Comparison of ENCODE assay signal across 8 mouse cellular contexts in the genomic region with DNA sequence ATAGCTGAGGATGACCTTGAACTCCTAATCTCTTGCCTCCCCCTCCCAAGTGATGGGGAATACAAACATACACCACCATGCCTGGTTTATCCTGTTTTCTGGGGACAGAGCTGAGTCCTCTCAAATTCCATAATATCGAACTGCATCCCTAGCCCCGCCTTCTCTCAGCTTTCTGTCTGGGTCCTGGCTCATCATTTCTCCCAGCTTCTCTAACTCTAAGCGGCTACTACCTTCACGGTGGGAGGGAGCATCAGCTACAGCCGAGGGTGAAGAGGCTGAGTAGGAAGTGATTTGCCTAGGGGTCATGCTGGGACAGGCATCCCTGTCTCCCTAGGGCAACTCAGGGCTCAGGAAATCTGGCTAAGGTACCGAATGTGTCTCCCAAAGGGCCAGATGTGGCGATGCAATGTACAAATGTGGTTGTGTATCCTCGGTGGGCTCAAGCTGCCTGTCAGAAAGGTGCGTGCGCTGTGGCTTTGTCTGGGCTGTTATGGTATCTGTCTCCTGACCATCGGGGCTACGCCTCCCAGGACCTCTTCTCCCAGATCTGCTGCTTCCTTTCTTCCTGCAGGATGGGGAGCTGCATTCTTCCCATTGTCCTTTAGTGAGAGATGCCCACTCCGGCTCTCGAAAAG. TPM values are rescaled to one million over a fixed set of nuclear protein-coding genes. Genes with fewer than 3 reads are reported as not detected.
DNase-seq lines count a peak whose midpoint lies in the region; ATAC-seq and TF ChIP-seq lines count a peak whose summit lies in the region.

No protein-coding gene starts in this region.

- peak overlapping the region; percentile 60; the same call in 1 of the 2 replicates for H3K27ac ChIP-seq in neural tube, embryonic 11.5 days (ENCODE audit: low read depth, low read length)
- H3K27ac ChIP-seq in limb, embryonic 13.5 days = no peak overlapping the region
- no peak overlapping the region for H3K27ac ChIP-seq in stomach, postnatal 0 days (replicated peaks)

- TF ChIP-seq CTCF in stomach, postnatal 0 days (IDR thresholded peaks at IDR 0.05; ENCODE audit: low read depth) = no peak

- 0 out of 2 replicates have a peak, but pooled peaks have one; percentile 7 for ATAC-seq in neural tube, embryonic 11.5 days (ENCODE audit: insufficient read depth, low FRiP score, low TSS enrichment)
- no peak for ATAC-seq in limb, embryonic 13.5 days (ENCODE audit: low FRiP score, low read depth)
- ATAC-seq in stomach, postnatal 0 days (ENCODE audit: low FRiP score, low TSS enrichment) = no peak

- H3K4me3 ChIP-seq in neural tube, embryonic 11.5 days (ENCODE audit: low read depth, low read length) = peak overlapping the region; percentile 63
- H3K4me3 ChIP-seq in limb, embryonic 13.5 days = peak overlapping the region; percentile 67
- H3K4me3 ChIP-seq in stomach, postnatal 0 days (ENCODE audit: low read depth, low read length) = peak overlapping the region; percentile 55

- peak overlapping the region; percentile 81 for H3K9ac ChIP-seq in neural tube, embryonic 11.5 days (ENCODE audit: low read length)
- H3K9ac ChIP-seq in limb, embryonic 13.5 days = peak overlapping the region; percentile 79
- H3K9ac ChIP-seq in stomach, postnatal 0 days (ENCODE audit: low read length) = peak overlapping the region; percentile 65; the same call in 1 of the 2 replicates

- H3K36me3 ChIP-seq in neural tube, embryonic 11.5 days (ENCODE audit: control insufficient read depth, insufficient read depth, low read length) = no peaks in the 10 kb centered on the region
- no peaks in the 10 kb centered on the region for H3K36me3 ChIP-seq in limb, embryonic 13.5 days
- no peaks in the 10 kb centered on the region for H3K36me3 ChIP-seq in stomach, postnatal 0 days (ENCODE audit: control insufficient read depth, insufficient read depth, low read length)

- no peaks in the 10 kb centered on the region; the same call in 1 of the 2 replicates for H3K4me1 ChIP-seq in neural tube, embryonic 11.5 days (ENCODE audit: control insufficient read depth, insufficient read depth, low read length)
- peaks cover 39% of the 10 kb centered on the region for H3K4me1 ChIP-seq in limb, embryonic 13.5 days
- H3K4me1 ChIP-seq in stomach, postnatal 0 days (replicated peaks; ENCODE audit: control insufficient read depth, insufficient read depth) = no peaks in the 10 kb centered on the region

- 4% methylated on average over 14 of the region's 14 CpGs for WGBS in neural tube, embryonic 11.5 days
- 8% methylated on average over 14 of the region's 14 CpGs for WGBS in limb, embryonic 13.5 days
- 8% methylated on average over 14 of the region's 14 CpGs for WGBS in stomach, postnatal 0 days

- H3K4me2 ChIP-seq in neural tube, embryonic 11.5 days (ENCODE audit: low read depth) = peak overlapping the region; percentile 95
- H3K4me2 ChIP-seq in limb, embryonic 13.5 days (replicated peaks) = peak overlapping the region; percentile 99
- peak overlapping the region; percentile 97 for H3K4me2 ChIP-seq in stomach, postnatal 0 days (replicated peaks; ENCODE audit: low read depth)

- no peak for TF ChIP-seq EP300 in stomach, postnatal 0 days (optimal IDR thresholded peaks at IDR 0.05)

- peak; percentile 61 for DNase-seq in cerebellum, adult 9-11 months
- DNase-seq in cerebellum, postnatal 25 days = no peak
- DNase-seq in neural tube, embryonic 11.5 days (ENCODE audit: low spot score) = peak; percentile 38
- DNase-seq in neural tube, embryonic 10.5 days (ENCODE audit: extremely low spot score, low spot score) = no peak
- no peak for DNase-seq in stomach, postnatal 0 days (ENCODE audit: low spot score)
- no peak for DNase-seq in layer of hippocampus, adult 9-10 months (ENCODE audit: low spot score)
- no peak for DNase-seq in left cerebral cortex, adult 11 months (ENCODE audit: low spot score)

- no peaks in the 10 kb centered on the region for H3K9me3 ChIP-seq in neural tube, embryonic 11.5 days (ENCODE audit: control insufficient read depth, low read length)
- no peaks in the 10 kb centered on the region for H3K9me3 ChIP-seq in limb, embryonic 13.5 days
- H3K9me3 ChIP-seq in stomach, postnatal 0 days (ENCODE audit: control insufficient read depth, low read length) = no peaks in the 10 kb centered on the region

- H3K27me3 ChIP-seq in neural tube, embryonic 11.5 days (ENCODE audit: control insufficient read depth, insufficient read depth, low read length) = peaks cover 24% of the 10 kb centered on the region
- H3K27me3 ChIP-seq in limb, embryonic 13.5 days = peaks cover 46% of the 10 kb centered on the region
- H3K27me3 ChIP-seq in stomach, postnatal 0 days (ENCODE audit: control insufficient read depth, insufficient read depth, low read length) = 0 out of 2 replicates have a peak, but pooled peaks cover 2% of the 10 kb centered on the region

RNA-seq across cellular contexts. Expression of a gene that starts 1.0 kb away (rescaled TPM):
- 6.1 and 6.6 TPM in 2 replicates for polyA plus RNA-seq in neural tube, embryonic 11.5 days (2014; fragmentation: Nextera tagmentation; extraction: Ambion mirVana)
- 1.5 and 1.7 TPM in 2 replicates for polyA plus RNA-seq in limb, embryonic 13.5 days (2015; fragmentation: Nextera tagmentation; extraction: Ambion mirVana)
- polyA plus RNA-seq in stomach, postnatal 0 days (2015; fragmentation: Nextera tagmentation; extraction: Ambion mirVana) = 0.73 and 0.93 TPM in 2 replicates

RNA-seq across cellular contexts. Expression of a gene that starts 2.2 kb away (rescaled TPM):
- 2.0 and 3.1 TPM in 2 replicates for polyA plus RNA-seq in neural tube, embryonic 11.5 days (2014; fragmentation: Nextera tagmentation; extraction: Ambion mirVana)
- 0.57 and 0.75 TPM in 2 replicates for polyA plus RNA-seq in limb, embryonic 13.5 days (2015; fragmentation: Nextera tagmentation; extraction: Ambion mirVana)
- polyA plus RNA-seq in stomach, postnatal 0 days (2015; fragmentation: Nextera tagmentation; extraction: Ambion mirVana) = 1.9 and 2.1 TPM in 2 replicates

RNA-seq across cellular contexts. Expression of a gene that starts 30.0 kb away (rescaled TPM):
- polyA plus RNA-seq in neural tube, embryonic 11.5 days (2014; fragmentation: Nextera tagmentation; extraction: Ambion mirVana) = 0.37 and 0.45 TPM in 2 replicates
- polyA plus RNA-seq in limb, embryonic 13.5 days (2015; fragmentation: Nextera tagmentation; extraction: Ambion mirVana) = 1.3 and 1.7 TPM in 2 replicates
- polyA plus RNA-seq in stomach, postnatal 0 days (2015; fragmentation: Nextera tagmentation; extraction: Ambion mirVana) = 2.6 and 2.8 TPM in 2 replicates

RNA-seq across cellular contexts. Expression of a gene that starts 41.4 kb away (rescaled TPM):
- polyA plus RNA-seq in neural tube, embryonic 11.5 days (2014; fragmentation: Nextera tagmentation; extraction: Ambion mirVana) = 33.2 and 37.2 TPM in 2 replicates
- polyA plus RNA-seq in limb, embryonic 13.5 days (2015; fragmentation: Nextera tagmentation; extraction: Ambion mirVana) = 29.2 and 30.2 TPM in 2 replicates
- polyA plus RNA-seq in stomach, postnatal 0 days (2015; fragmentation: Nextera tagmentation; extraction: Ambion mirVana) = 14.6 and 14.9 TPM in 2 replicates

RNA-seq across cellular contexts. Expression of a gene that starts 41.8 kb away (rescaled TPM):
- polyA plus RNA-seq in neural tube, embryonic 11.5 days (2014; fragmentation: Nextera tagmentation; extraction: Ambion mirVana) = 208 and 212 TPM in 2 replicates
- 192 and 209 TPM in 2 replicates for polyA plus RNA-seq in limb, embryonic 13.5 days (2015; fragmentation: Nextera tagmentation; extraction: Ambion mirVana)
- polyA plus RNA-seq in stomach, postnatal 0 days (2015; fragmentation: Nextera tagmentation; extraction: Ambion mirVana) = 70.2 and 70.3 TPM in 2 replicates

Comparison
In these comparisons a context has a peak if more than half of its experiments do, and no peak if none do; other contexts are left out.
1. DNase-seq: peak in cerebellum, adult 9-11 months (single experiment) and neural tube, embryonic 11.5 days (single experiment); none in cerebellum, postnatal 25 days (0 of 2), neural tube, embryonic 10.5 days (single experiment), stomach, postnatal 0 days (single experiment), layer of hippocampus, adult 9-10 months (single experiment) and left cerebral cortex, adult 11 months (single experiment).
2. Peak in every context shown above with its lines, with median percentiles within 50 percentile points of each other: H3K4me2 ChIP-seq, H3K4me3 ChIP-seq and H3K9ac ChIP-seq.